Mouse (Mus musculus) ZHBTc4 (cell line): ENCODE results near the gene Oprm1.
A peak's percentile ranks its signal among the peaks of the same experiment; 100 is the strongest.

ENCODE experiments used
- DNase-seq: peaks from one replicate; pipeline ENCODE4 v3.0.0-alpha.2; 2011; ENCODE audit warnings: low read depth, low spot score

Oprm1 gene

DNA sequence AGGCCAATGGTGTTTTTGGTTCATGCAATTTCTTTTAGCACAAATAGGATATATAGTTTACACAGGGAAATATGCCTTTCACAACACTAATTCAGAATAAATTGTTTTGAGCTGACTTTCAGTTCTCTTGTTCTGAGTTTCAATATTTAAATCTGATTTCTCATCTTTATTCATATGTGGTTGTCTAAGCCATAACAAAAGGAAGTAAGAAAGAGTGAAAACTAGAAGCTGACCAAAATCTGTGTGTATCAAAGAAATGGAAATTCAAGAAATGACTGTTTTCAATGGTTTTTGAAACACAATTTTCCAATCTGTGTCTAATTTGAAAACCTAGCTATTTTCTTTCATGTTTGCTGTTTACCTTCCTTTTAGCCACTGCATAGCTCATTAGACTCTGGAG is 282.7 kb downstream of the Oprm1 start:
- no peak for DNase-seq

DNA sequence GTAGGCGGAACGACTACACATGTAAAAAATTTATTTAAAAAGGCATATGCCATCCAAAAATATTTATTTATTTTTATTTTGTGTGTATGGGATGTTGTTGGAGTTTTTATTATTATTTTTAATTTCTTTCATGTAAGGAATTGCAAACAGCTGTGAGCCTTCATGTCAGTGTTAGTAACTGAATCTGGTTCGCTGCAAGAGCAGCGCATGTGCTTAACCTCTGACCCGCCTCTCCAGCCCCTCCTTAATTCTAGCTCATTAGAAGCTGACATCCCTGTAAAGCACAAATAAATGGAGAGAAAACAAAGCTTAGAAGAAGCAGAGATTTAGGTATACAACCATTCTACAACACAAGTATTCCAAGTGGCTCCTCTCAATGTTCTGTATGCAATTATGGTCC is 285.6 kb downstream of the Oprm1 start:
- DNase-seq, result no peak

DNA sequence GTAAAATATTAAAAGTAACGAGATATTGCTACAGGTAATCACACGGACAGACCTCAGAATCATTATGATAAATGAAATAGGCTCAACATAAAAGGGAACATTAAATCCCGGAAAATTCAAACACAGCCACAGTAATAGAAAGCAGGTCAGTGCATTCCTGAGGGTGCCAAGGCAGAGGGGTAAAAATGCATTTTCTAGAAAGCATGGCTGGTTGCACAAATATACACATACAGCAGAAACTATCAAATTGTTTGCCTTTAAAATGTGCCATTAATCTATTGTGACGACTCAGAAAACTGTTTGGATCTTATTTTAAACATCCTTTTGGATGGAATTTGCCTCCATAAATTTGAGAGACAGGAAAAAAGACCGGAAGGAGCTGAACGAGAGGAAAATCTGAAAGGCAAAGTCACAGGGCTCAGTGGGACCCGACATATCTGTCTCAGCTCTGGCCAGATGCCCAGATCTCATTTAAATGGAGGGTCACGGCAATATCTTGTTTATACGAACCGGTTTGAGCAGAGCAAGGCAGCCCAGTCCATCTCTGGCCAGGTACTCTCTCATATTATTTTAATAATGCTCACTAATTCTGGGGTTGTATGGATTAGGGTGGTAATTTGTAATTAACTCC is 289.1 kb downstream of the Oprm1 start:
- no peak for DNase-seq

DNA sequence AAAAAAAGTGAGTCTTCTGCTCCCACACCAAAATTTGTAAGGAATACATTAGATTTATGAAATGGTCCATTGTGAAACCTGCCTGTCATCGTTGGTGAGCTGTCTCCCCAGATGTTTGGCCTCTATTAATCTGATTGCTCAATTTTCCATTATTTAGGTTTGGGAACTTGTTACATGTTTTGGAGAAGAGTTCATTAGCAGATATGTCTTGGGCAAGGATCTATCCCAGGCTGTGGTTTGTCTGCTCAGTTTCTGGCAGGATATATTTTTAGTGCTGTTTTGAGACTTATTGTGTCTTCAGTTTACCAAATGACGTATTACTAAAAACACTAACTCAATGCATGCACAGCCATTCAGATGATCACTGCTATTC is 289.6 kb downstream of the Oprm1 start:
- no peak for DNase-seq

DNA sequence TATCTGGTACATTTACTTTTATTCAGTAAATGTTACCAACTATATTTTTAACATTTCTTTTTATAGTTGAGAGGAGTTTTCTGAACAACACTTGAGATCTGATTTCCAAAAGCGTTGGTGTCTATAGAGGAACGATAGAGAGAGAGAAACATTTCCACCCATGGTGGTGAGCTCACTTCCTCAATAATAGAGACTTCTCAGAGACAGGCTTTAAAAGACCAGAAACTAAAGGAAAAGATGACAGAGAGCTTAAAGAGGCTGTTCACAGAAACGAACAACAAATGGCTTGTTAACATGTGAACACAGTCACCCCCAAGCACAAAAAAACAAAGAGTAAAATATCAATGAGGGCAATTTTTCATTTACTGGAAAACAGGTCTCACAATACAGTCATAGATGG is 291.6 kb downstream of the Oprm1 start:
- DNase-seq, result no peak

DNA sequence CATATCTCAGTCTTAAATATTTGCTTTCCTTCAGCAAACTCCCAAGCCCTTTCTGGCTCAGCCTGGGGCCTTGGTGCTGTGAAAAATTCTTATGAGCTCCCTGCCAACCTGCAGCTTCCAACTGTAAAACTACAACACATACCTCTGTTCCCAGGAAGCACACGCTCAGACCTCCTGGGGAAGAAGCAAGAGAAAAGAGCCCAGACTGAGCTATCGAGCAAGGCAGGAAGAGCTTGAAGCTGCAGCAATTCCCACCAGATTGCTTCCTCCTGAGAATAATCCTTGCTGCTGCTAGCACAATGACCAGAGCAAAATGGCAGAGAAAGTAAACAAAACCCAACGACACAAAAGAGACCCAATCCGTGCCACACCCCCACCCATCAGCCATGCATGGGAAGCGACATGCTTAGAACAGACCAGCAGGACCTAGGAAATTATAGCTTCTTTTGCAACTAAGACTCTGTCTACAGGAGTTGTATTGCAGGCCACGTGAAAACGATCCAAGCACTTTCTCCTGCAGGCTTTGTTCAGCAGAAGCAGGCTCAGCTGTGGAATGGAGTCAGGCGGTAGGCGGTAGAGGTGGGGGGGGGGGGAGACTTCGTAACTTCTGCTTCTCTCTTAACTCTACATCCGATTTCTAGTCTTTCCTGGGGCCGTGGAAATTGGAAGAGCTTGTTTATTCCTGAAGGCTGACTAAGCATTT is 294.2 kb downstream of the Oprm1 start, which contains the start of gene Ipcef1:
TSS of gene Ipcef1 (minus strand) at position 164 of the 703 bp plus-strand sequence.
- peak; percentile 51 for DNase-seq

DNA sequence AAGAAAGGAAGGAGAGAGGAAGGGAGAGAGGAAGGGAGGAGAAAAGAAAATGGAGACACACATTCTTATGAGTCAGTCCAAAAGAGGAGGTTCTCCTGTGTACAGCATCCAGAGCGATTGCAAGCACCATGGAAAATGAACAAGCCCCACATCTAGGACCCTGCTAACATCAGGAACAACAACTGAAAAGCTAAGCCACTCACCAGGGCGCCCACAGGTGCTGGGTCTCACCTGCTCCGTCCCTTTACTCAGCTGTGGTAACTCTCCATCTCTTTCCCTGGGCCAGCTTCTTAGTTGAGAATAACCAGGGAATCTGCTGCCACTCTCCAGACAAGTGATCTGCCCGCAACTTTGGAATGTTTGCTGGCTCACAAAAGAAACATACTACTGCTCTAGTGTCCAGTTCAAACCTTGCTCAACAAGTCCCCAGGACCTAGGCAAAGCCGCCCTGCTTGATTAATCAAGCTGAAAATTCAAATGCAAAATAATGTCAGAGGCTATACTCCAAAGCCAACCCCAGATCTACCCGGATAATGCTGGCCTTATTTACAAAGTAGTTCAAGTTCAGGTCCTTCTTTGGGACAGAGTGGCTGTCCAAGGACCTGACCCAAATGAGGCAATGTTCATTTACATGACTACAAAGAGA is 296.4 kb downstream of the Oprm1 start:
- no peak for DNase-seq

DNA sequence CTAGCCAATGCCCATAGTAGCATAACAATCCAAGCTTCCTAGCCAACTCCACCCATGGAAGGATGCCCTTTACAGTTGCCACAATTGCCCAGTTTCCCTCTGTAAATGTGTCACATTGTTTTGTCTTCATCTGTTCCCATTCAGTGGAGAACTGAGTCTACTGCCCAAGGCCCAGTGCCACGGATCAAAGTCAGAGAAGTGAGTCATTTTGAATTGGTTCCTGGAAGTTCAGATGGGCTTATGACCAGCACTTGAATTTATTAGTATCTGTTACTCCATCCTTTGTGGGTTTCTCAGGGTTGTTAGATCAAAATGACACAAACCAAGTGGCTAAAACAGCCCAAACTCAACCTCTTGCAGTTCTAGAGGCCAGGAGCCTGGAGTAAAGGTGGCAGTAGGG is 299.2 kb downstream of the Oprm1 start:
- DNase-seq, result no peak

DNA sequence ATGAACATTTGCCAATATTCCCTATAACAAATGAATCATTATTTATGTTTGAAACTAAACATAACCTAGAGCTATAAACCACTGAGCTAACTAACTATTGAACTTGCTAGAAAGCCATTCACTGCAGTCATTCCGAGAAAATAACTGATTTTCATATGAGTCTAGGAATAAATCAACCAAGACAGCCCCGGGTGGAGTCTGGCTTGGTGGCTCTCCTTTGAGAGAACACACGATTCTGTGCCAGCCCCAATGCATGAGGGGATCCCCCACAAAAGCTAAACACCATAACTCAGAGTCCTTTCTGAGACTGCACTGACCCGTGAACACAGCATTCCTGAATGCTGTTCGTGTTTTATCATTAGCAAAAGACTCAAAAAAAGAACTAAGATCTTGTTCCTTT is 302.0 kb downstream of the Oprm1 start:
- DNase-seq, result no peak

DNA sequence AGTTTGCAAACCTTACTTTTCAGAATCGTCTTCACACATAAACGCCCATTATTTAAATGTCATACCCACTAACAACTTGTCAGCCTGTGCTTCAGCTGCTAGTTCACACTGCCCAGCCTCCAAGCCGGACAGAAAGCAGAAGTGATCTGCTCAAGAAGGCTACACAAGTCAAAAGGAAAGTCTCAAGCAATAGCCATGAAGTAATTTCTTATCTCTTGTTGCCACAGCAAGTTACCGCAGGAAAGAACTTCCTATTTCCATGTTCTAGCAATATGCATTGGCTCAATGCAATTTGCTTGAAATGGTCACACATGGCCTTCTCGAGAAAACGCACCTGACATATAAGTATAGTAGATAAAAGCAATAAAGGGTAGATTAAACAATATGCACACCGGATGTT is 304.7 kb downstream of the Oprm1 start:
- DNase-seq, result no peak

DNA sequence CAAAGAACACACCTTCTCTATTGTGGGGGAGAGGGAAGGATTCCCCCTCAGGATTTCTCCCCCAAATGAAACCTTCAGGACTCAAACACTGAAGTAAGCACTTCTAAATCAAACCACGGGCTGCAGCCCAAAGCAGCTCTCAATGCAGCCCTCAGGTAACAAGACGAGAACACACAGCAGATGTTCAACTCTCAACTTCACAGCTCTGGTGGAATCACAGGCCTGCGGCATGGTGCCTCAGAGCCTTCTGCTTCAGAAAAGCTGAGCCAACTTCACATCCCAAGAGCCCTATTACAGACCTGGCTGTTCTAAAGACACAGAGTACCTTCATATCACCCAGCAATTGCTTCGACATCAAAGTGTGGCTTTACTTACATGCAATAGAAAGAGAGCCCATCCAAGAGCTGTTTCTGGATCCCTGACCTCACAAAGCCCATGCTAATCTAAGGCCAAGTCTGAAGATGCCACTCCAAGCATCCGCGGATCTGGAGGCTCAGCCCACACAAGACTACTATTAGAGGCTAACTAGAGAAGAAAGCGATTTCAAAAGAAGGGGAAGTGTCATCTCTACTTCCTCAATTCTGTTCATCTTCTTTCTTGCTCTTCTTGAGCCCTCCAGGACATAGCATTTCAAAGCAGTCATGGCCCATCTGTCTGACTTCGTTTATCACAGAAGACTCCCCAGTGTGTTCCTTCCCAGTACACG is 305.6 kb downstream of the Oprm1 start:
- no peak for DNase-seq

DNA sequence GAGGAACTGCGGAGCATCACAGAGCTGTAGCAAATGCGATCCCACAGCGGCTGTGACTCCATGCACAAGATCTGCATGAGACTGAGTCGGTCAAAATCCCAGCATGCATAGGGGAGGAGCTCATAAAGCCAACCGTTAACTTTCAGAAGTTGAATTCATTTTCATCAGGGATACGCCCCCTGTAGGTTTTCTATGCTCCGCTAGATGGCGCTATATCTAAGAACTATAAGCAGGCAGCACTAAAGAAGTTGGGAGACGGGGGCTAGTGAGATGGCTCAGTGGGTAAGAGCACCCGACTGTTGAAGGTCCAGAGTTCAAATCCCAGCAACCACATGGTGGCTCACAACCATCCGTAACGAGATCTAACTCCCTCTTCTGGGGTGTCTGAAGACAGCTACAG is 310.3 kb downstream of the Oprm1 start:
- DNase-seq, result peak; percentile 76

DNA sequence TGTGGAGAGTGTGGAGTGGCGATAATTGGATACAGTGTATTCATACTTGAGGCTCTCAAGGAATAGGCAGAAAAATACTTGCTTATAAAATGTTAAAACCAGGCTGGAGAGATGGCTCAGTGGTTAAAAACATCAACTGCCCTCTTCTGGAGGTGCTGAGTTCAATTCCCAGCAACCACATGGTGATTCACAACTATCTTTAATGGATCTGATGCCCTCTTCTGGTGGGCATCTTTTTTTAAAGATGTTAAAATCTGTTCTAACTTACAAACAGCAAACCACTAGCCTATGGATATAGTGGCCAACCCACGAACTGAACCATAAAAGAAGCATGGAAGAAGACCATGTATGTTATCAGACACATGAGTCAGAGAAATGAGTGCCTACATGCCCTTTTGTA is 310.8 kb downstream of the Oprm1 start:
- no peak for DNase-seq

DNA sequence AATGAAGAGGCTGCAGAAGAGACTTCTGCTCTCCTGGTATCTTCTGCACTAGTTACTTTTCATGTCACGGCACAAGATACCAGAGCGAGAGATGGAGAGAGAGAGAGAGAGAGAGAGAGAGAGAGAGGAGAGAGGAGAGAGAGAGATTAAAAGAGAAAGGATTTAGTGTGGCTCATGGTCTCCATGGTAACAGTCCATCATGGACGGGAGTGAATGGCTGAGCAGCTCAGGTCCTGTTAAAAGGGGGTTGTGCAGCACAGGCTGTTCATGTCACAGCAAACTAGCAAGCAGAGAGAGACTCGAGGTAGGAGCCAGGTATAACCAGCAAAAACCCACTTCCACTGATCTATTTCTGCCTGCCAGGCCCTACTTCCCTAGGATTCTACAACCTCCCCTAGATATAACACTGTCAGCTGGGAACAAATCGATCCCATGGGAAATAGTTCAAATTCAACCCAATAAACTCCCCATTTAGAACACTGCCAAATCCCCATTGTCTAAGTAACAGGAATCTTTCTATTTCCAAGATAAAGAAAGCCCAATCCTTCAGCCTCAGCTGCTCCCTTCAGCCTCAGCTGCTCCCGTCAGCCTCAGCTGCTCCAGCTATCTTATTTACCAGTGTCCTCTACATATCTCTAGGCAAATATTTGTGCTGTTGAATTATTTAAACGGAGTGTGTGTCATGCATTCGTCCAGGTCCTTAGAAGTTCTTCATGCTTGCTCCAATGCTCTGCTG is 312.0 kb downstream of the Oprm1 start:
- no peak for DNase-seq

DNA sequence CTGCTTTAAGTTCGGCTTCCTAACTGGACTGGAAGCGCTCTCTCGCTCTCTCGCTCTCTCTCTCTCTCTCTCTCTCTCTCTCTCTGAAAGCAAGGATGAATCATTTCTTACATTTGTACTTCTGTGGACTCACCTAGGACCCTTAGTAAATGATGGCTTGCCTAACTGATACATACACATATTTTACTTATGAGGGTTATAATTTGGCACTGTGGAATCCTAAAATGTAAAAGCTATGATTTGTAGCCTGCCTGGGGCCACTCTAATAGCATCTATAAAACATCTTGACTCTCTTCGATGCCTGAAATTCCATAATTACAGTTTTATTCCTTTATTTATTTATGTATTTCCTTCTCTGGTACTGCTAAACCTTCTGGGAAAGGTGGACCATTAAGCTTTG is 312.6 kb downstream of the Oprm1 start:
- no peak for DNase-seq

DNA sequence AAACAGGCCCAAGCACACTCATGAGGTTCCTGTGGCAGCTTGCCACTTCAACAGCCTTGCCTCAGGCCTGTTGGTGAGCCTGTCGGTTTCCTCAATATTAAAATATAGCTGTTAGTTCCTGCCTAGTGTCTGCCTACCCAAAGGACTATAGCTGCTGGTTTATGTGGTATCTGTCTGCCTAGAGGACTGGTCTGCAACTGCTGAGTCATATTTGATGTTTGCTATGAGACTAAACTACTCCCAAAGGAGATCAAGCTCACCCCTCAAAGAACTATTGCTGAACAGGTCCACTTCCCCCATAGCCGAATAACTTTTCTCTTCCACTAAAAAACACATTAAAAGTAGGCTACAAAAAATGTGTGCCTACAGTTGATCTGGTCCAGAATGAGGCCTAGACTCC is 315.9 kb downstream of the Oprm1 start:
- no peak for DNase-seq

DNA sequence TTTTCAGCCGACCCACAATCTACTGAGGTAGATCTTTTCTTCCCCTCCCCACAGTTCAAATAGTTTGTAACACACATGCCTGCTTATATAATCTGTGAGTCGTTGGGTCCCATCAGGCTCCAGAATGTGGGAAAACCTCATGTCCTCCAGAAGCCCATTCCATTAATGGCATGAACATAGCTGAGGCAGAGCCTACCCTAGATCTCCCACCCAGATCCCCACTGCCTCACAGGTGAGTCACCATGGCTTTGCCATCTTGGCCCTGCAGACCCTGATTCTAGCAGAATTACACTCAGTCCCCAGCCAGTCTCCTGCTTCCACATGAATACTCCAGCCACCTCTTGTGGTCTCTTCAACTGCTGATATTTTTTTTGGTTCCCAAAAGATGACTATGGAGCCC is 317.4 kb downstream of the Oprm1 start:
- DNase-seq, result no peak

DNA sequence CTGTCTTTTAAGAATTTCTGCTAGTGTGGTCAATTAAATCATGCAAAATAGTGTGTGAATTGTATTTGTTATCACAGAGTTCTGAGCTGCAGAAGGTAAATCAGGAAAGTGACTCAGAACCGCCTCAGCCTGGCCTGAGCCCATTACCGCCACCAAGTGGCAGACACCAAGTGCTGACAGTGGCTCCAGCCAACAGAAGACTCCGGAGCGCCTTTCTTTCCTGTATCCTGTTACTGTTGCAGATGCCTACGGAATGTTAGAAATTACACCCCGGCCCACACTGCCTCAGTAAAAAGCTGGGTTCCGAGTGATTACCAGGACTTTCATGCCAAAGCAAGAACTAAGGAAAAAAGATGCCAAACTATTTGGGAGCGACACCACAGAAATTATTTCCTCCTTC is 317.9 kb downstream of the Oprm1 start:
- peak; percentile 74 for DNase-seq

DNA sequence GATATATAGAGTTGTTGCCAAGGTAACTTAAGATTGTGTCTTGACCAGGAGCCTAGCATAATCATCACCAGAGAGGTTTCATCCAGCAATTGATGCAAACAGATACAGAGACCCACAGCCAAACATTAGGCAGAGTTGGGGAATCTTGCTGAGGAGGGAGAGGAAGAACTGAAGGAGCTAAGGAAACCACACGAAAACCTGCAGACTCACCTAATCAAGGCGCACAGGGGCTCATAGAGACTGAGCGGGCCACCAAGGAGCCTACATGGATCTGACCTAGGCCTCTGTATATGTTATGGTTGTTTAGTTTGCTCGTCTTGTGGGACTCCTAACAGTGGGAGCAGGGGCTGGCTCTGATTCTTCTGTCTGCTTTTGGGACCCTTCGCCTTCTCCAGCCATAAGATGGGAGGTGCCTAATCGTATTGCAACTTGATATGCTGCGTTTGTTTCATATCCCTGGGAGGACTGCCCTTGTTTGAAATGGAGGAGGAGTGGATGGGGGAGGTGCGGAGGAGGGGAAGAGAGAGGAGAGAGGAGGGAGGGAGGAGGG is 318.4 kb downstream of the Oprm1 start:
- peak; percentile 4 for DNase-seq

DNA sequence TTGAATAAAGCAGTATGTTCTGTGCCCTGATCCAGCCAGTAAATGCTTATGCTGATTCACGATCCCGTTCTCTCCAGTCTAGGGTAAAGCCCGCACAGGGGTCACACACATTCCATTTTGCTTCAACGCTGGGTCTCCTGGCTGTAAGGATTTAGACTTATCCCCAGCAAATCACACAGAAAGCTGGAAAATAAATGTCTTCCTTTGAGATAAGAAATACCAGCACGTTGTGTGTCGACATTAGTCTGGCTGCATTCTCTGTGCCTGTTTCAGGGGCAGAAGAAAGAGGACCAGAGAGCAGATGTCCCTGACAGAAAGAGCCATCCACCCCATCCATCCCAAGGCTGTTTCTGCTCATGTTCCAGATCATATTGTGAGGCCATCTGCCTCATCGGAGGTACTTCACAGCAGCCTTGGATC is 319.1 kb downstream of the Oprm1 start:
- DNase-seq, result no peak

DNA sequence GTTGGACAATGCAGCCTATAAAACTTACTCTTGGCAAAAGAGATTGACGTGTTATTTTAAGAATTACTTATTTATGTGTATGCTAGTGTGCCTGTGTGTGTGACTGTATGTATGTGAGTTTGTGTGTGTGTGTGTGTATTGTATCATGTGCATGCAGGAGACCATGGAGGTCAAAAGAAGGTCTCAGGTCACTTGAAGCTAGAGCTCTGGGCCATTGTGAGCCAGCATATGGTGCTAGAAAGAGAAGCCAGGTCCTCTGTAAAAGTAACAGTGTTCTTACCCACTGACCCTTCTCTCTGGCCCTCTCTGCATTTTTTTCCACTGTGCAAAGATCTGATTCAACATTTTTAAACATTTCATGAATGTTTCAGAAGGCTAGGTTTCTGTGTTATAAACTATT is 319.7 kb downstream of the Oprm1 start:
- DNase-seq, result no peak
